Mouse (Mus musculus): ENCODE measurements at regions not wholly inside any gene's neighbourhood (a gene's known extent, or its start where the extent isn't known, plus 50 kb on each side); places are given as distances from the start of the nearest gene placed in this dataset.

DNA sequence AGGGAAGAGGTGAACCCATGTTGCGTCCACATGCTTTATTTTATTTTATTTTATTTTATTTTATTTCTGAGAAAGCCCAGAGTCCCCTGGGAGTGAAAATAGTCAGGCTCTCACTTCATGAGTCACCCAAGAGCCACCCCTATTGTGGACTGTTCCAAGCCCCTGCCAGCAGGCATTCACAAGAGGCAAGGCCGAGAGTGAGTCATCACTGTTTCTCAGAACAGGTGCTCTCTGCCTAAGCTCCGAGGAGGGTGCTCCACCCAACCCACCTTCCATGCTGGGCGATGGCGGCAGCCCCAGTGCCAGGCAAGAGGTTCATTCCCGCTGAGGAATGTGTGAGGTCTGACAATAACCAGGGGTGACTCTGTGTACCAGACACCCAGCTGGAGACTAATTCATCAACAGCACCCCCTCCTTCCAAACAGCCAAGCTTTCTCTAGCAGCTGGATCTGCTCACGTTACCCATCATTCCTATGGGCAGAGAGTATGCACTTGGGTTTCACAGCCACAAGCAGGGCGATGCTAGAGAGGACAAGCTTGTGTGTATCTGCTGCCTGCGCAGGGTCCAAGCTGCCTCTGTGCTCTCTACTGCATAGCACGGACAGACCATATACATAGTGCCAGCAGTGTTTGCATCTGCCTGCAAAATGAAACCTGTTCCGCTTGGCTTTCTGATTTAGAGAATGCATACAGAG is 122.8 kb downstream of the Zfp706 start:
- no peak for DNase-seq

DNA sequence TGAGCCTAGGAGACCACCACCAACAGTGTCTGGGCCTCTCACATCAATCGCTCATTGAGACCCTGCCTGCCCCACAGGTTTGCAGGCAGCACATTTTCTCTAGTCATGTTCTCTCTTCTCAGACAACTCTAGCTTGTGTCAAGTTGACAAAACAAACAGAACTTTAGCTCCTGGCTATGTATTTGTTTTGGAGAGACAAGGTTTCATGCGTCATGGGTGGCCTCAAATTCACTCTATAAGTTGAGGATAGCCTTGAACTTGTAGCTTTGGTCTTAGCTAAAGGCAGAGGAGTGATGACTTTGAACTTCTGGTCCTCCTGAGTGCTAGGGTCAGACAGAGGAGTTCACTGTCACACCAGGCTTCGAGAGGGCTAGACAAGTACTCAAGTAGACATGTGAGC is 123.5 kb downstream of the Zfp706 start:
- no peak for DNase-seq

DNA sequence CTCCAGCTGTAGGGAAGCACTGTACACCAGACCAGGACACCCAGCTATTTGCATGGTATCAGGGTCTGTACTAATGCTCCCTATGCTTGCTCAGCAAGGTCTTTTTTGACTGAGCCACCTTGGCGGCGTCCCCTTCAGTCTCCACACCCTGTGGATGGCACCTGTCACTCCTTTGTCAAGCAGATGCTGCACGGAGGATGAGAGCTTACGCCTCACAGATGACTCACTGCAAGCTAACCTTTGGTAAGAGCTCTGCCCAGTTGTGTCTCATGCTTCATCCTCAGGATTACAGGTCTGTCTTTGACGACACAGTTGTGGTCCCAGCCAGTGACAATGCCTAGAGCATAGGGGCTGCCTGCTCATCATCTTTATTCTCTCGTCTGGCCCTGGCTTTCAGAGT is 124.4 kb downstream of the Zfp706 start:
- no peak for DNase-seq

DNA sequence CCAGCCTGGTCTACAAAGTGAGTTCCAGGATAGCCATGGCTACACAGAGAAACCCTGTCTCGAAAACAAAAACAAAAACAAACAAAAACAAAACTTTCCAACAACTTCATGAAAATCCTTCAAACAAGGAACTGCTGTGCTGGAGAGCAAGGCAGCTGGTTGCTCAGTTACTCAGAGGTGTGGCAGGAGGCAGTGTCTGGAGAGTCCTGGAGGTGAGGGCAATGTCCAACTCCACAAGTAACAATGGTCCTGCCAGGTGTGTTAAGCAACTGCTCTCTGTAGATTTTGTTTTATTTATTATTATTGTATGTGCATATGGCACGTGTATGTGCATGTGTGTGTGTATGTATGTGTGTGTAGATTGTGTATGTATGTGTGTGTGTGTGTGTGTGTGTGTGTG is 126.0 kb downstream of the Zfp706 start:
- DNase-seq, result no peak

DNA sequence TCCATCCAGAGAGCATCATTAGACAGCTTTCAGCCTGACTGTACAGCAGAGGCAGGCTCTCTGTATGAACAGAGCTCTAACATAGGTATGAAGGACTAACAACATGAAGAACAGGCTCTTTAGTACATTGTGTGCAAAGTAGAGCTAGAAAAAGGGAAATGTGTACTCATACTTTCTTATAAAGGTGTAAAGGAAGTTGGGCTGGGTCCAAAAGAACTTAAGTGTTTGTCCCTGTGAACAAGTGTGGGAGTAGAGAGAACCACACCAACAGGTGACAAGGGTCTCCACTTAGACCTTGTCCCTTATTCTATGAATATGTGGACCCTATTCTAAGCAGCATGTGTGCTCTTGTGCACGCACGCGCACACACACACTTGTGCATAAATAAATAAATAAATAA is 127.0 kb downstream of the Zfp706 start:
- DNase-seq, result no peak

DNA sequence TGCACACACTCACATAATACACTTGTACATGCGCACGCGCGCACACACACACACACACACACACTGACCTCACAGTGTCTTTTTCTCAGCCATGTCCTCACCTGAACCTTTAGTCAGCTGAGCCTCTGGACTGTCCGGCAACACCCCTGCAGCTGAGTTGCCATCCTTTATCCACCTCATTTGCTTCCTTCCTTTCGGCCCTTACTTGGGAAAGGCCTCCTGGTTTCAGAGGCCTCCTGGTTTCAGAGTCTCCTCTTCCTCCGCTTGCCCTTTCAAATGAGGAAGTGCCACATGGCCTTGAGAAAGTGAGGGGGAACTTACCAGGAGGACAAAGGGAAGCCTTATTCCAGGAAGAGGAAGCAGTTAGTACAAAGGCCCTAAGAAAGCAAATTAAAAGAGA is 128.0 kb downstream of the Zfp706 start:
- DNase-seq, result no peak

DNA sequence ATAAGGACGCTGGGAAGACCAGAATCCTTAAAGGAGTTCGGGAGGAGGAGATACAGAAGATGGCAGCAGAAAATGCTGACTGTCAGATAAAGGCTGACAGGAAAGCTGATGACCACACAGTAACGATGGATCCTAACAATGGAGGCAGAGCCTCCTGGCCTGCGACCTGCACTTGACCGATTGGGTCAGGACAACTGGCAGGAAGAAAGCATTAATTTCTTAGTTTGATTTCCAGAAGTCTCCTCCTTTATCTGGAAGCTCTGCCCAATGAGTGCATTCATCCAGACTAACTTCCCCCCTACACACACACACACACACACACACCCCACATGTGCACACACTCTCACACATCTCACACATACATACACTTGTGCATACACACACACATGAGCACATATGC is 128.6 kb downstream of the Zfp706 start:
- no peak for DNase-seq

DNA sequence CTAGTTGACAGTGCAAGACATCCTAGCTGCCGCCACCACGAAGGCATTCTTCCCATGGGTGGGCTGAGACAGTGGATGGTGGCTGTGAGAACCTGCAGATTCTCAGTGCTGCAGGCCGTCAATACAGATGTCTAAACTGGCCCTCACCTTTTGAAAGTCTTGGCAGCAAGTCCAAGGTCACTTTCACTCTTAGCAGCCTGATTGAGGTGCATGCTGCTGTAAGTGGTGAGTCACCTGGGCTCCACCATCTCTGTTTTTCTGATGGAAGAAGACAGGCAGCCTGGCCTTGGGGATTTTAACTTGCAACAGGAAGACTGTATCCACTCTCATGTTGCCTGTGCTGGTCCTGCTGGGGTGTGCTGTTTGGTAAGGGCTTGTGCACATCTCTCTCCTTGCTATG is 129.3 kb downstream of the Zfp706 start:
- DNase-seq, result no peak

DNA sequence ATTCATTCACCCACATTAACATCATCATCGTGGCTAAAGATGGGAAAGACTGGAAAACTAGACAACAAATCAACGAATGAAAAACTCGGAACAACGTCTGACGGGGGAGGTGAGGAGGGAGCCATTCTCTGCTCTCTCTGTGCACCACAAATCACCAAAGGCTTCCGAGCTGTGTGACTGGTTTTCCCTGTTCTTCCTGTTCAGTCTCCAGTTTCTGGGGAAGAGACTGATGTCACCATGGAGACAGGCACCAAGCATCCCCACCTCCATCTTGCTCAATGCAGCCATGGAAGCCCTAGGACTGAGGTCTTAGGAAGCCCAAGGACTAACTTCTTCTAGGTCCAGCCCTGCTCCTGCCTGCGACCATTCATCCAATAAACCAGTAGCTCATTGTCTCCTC is 130.1 kb downstream of the Zfp706 start:
- no peak for DNase-seq

DNA sequence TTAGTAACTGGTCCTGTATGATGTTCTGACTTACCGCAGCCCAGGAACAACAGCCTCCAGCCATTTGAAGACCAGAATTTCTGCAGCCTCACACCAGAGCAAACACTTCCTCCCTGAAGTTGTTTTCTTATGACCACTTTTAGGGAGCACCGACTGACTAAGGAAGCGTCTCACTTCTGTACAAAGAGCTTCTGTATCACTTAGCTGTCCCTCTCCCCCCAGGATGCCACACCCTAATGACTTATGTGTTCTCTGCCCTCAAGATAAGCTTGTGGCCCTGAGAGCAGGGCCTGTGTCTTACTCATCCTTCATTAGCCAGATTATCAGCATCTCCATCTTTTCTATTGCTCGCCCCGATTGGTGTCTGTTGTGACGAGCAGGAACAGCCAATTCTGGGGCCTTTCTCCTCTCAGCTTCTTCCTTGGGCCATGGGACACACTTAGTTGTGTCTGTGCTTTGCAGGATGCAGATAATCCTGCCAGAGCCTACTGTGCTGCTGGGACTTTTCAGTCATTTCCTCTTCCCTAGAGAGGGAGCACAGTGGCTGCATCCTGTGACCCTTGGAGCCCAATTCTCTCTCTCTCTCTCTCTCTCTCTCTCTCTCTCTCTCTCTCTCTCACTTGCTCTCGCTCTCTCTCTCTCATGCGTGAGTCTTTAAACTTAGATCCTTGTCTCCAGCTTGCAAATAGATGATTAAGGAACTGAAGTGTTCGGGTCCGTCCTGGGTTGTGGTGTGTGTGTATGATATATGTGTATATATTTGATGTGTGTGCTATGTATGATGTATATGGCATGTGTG is 131.4 kb downstream of the Zfp706 start:
- no peak for DNase-seq

DNA sequence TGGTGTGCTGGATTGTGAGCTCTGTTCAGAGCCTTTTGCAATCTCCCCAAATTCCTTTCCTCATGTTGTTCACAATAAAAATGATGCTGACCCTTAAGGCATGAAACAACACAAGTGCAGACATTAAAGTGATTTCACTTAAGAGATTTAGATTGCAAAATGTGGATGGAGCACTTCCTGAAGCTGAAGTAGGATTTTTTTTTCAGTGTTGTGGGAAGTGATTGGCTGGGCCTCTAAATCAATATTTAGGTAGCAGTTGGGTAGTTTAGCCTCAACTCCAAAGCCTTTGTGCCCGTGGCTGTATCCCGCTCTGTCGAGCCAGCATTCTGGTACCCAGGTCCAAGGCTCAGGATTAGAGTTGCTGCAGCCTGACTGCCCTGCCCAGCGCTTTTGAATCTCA is 133.0 kb downstream of the Zfp706 start:
- no peak for DNase-seq

DNA sequence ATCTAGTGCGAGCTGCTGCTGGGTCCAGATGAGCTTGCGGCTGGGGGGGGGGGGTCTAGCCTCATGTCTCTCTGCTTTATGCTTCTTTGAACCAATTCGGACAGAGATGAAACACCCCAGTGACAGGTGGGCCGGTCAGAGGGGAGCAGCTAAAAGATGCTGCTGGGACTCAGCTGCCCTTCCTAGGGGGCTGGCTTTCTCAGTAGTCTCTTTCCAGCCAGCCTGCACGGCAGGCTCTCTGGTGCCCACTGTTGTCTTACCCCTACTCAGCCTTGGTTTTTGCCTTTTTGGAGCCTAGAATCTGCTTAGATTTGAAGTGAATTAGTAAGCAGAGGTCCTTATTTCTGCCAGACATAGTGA is 133.7 kb downstream of the Zfp706 start:
- DNase-seq, result no peak

DNA sequence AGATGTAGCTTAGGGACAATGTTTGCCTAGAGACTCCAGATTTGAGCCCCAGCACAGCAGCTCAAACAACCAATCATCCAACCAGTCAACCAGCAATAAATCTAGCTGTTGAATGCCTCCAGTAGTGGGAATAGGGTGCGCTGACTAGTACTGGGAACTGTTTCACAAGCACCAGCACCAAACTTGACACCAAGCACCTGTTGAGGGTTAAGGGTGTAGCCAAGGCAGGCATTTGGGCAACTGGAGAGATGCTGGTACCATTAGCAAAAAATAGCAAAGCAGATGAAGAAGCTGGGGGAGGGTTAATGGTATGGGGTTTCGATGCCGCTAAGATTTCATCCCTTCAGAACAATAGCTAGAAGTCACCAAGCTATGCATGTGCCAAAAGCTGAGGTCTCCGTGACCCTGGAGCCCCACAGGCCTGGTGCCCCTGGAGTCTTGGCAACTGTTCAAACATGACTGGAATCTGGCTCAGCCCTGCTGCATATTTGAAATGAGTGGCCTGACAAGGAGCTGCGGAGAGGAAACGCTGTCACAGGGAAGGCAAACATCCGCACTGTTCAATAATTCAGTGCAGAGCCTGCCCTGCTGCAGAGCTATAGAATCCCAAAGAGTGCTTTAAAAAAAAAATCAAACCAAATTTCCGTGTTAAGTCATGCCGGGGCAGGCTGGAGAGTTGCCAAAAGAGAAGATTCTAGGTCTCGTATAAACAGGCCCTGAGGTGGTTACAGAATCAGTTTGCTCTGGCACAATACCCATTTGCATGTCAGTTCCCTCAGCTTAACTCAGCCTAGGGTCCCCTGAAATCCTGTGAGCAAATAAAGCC is 134.3 kb downstream of the Zfp706 start:
- no peak for DNase-seq

DNA sequence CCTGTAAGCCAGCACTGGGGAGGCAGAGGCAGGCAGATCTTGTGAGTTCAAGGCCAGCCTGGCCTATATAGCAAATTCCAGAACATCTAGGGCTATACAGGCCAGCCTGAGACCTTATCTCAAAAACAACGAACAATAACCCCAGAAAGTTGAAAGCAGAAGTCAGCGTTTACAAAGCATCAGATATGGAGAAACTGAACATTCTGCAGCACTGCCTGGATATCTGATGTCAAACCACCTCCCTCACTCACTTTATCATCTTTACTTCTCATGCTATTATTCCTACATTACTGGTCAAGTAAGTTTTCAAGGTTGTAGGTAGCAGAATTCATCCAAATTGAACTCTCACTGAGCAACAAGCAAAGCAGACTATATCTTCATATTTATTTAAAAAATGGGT is 135.0 kb downstream of the Zfp706 start:
- no peak for DNase-seq

DNA sequence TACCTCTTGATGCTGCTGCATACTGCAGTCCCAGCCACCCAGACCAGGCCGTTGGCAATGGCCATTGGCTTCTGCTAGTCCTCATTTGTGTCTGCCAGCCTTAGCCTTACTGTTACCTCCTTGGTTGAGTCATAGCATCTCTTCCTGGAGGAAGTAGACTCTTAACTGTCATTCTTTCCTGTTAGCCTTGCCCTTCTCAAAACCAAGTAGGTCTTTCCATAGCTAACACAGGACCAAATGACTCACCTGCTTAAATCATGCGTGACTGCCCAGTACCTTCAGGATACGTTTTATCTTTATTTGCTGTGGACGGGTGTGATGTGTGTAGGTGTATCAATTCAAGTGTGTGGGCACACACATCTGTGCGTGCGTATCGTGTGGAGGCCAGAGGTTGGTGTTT is 136.9 kb downstream of the Zfp706 start:
- DNase-seq, result no peak

DNA sequence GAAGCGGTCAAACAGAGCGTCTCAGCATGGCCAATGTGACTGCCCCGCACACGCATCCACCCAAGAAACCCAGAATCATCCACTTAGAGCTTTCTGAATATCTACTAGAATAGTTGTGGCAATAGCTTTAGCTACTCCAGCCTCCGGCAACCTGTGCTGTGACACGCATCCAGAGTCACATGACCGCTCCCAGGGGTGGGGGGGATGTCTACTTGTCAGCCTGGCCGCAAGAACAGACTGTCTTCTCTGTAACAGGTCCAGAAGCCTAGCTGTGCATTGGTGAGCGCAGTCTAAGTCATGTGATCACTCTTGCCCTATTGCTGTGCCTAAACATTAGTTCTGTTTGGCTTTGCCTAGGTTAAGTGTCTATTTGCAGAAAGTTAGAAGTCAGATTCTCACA is 137.5 kb downstream of the Zfp706 start:
- DNase-seq, result no peak

DNA sequence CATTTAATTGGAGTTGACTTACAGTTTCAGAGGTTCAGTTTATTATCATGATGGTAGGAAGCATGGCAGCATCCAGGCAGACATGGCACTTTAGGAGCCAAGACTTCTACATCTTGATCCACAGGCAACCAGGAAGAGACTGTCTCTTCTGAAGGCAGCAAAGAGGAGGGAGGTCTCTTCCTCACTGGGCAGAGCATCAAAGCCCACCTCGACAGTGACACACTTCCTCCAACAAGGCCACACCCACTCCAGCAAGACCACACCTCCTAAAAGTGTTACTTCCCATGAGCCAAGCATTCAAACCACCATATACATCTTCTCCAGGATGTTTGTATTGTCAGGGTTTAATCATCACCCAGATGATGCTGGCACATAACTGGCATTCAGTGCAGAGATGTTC is 141.5 kb downstream of the Zfp706 start:
- no peak for DNase-seq

DNA sequence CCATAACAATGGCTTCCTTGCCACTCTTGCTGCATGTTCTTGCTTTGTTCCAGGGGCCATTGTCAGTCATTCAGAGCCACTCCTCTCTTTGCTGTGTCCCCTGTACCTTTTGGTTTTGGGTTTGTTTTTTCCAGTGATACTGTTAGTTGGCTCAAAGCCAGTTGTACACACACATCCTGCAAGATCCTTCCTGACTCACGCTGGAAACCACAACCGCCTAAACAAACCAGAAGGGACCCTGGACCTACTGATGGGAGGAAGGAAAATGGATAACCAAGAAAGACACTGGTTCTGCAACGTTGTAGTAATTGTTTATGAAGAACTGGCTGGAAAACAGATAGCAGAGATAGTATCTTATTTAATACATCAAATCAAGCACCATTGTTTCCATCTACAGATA is 142.2 kb downstream of the Zfp706 start:
- DNase-seq, result no peak

DNA sequence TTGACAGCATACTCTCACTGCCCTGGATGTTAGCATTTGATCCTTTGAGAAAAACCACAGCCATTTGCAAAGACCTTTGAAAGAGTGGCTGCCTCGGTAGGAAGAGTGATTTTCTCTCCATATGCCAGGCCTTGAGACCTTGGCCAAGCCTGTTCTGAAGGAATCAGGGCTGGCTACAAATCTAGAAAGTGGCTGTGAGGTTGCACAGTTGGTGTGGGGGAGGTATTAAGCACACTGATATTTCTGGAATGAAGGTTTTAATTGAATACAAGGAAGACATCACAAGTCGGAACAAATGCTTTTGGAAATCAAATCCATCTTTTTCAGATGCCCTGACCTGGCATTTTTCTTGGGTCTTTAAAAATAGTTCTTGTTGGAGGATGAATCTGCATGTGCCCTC is 143.5 kb downstream of the Zfp706 start:
- no peak for DNase-seq

DNA sequence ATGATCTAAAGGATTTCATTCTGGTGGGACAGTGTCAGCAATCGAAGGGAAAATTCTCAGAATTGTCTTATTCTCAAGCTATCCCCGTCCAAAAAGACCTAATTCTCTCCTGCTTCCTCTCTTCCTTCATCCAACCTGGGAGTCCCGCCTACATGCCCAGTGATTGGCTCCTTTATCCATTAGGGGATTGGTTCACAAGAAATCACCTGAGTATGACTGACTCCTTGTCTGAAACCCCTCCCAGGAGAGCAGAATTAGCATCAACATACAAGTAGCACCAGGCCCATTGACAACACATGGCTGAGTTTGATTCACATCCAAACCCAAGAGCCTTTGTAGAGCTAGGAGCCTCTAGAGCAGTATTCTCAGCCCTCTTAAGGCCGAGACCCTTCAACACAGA is 148.9 kb downstream of the Zfp706 start:
- no peak for DNase-seq

DNA sequence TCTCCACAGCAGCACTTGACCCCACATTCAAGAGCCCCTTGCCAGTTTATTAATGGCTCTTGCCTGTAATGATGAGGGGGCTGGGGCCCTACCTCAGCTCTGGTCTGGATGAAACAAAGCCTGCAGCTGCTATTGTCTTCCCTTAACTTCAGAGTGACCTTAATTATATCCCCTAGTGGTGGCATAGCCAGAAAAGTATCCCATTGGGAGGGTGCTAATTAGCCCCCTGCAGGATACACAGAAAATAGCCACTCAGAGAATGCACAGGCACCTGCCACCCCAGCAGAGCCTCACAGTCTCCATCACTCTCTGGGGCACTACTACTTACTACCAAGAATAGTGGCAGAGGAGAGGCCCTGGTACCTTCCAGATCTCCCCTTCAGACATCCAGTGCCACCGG is 150.0 kb downstream of the Zfp706 start:
- DNase-seq, result no peak

DNA sequence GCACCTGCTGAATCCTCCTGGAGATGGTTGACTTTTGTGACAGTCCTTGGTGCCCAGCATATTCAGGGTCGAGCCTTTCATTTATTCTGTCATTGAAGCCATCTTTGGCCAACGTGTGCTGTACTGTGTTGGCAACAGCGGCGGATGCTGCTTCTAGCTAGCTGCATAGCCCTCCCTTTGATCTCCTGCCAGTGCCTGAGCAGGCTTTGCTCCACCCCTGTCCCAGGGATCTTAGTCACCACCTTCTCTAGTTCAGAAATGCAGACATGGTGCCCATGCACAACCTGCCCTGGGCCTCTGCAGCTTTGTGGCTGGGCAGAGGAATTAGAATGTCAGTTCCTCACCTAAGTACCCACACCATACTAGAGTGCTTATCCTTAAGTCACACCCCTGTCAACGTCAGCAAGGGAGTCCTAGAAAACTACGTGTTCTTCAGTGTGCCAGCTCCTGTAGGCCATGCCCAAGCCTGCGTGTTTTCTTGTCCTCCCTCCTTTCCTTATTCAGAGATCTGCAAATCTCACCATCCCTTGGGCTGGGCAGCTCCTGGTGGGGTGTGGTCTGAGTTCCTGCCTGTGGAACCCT is 151.9 kb downstream of the Zfp706 start:
- peak; percentile 26 for DNase-seq

DNA sequence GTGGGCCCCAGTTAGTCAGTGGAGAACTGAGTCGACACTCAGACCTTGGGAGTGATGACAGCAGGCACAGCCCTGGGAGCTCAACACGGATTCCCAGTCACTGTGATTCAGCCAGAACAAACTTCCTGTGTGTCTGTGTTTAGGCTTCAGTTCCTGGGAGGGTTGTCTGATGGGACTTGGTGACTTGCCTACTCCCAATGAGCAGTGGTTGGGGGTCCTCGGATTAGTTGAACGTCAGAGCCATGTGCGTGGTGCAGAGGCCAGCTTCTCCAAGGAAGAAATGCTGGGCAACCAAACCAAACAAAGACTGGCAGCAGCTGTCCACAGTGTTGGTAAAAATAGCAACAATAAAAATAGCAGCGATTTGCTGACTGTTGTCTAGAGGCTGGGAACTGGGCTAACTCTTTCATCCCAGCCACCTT is 152.7 kb downstream of the Zfp706 start:
- DNase-seq, result no peak

Data from thymus, postnatal 25 days (tissue).